19 mouse cellular contexts compared by ENCODE assay signal in the genomic region with DNA sequence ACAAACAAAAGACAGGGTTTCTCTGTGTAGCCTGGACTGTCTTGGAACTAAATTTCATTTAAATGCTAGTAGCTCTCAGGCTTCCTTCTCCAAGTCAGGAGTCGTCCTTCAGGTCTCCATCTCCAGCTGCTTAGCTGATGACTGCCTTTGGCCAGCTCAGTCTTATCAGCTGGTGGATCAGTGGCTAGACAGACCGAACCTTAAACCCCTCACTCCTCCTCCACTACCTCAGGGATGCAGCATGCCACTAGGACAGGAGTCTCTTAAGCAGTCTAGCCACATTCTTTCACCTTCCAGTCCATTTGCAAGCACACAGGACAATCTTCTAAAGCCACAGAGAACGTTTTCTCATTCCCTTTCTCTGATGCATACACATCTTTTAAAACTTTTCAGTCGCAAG. TPM values are rescaled to one million over a fixed set of nuclear protein-coding genes. Genes with fewer than 3 reads are reported as not detected.
DNase-seq lines count a peak whose midpoint lies in the region; ATAC-seq and TF ChIP-seq lines count a peak whose summit lies in the region.
"Had no signal": no experiment of that assay in that cellular context is flagged by ENCODE, and none has a peak within 500 bp of the region (broad histone marks: within the 10 kb centered on the region; RNA-seq: fewer than 3 reads in every experiment).

No protein-coding gene starts in this region.

- no peak for TF ChIP-seq CTCF in lung, embryonic 14.5 days (IDR thresholded peaks at IDR 0.05; ENCODE audit: low read depth)
- no peak for TF ChIP-seq CTCF in liver, postnatal 0 days (IDR thresholded peaks at IDR 0.05; ENCODE audit: low read depth)

- TF ChIP-seq EP300 in liver, postnatal 0 days (IDR thresholded peaks at IDR 0.05; ENCODE audit: low read depth) = no peak

- DNase-seq in heart, adult 11 months = peak; percentile 83
- no peak for DNase-seq in lung, embryonic 14.5 days
- no peak for DNase-seq in lung, postnatal 4 days
- DNase-seq in ZHBTc4 (ENCODE audit: low read depth, low spot score) (peak; percentile 12), adipocyte (ENCODE audit: low spot score) (no peak)
- no peak for DNase-seq in liver, postnatal 0 days
- DNase-seq in left cerebral cortex, adult 18-20 months (ENCODE audit: low spot score in 2 of 2) = no peak
- DNase-seq: adrenal gland, adult 8-10 months; gastrocnemius, postnatal 14 days; right cerebral cortex, postnatal 25 days; spleen, adult 18-20 months; thymus, postnatal 4 days had no signal

- no peaks in the 10 kb centered on the region for H3K27me3 ChIP-seq in heart, embryonic 11.5 days (ENCODE audit: control insufficient read depth, insufficient read depth, low read length)
- H3K27me3 ChIP-seq in lung, embryonic 14.5 days (ENCODE audit: insufficient read depth, low read length) = no peaks in the 10 kb centered on the region
- H3K27me3 ChIP-seq in liver, postnatal 0 days (ENCODE audit: insufficient read depth, low read length) = no peaks in the 10 kb centered on the region
- H3K27me3 ChIP-seq: forebrain, embryonic 13.5 days; heart, embryonic 12.5 days; kidney, embryonic 15.5 days had no signal

- no peak overlapping the region for H3K4me2 ChIP-seq in heart, embryonic 11.5 days
- H3K4me2 ChIP-seq in lung, embryonic 14.5 days = no peak overlapping the region
- H3K4me2 ChIP-seq in liver, postnatal 0 days (ENCODE audit: low read depth, low read length) = no peak overlapping the region
- H3K4me2 ChIP-seq: forebrain, embryonic 13.5 days; heart, embryonic 12.5 days; kidney, embryonic 15.5 days had no signal

- 51% methylated on average over 4 of the region's 4 CpGs for WGBS in heart, embryonic 11.5 days (ENCODE audit: insufficient replicate concordance)
- 36% methylated on average over 4 of the region's 4 CpGs for WGBS in lung, embryonic 14.5 days
- WGBS in liver, postnatal 0 days (ENCODE audit: insufficient replicate concordance) = 48% methylated on average over 4 of the region's 4 CpGs

- no peaks in the 10 kb centered on the region for H3K36me3 ChIP-seq in heart, embryonic 11.5 days (ENCODE audit: control insufficient read depth, insufficient read depth, low read length)
- no peaks in the 10 kb centered on the region for H3K36me3 ChIP-seq in lung, embryonic 14.5 days (ENCODE audit: insufficient read depth)
- no peaks in the 10 kb centered on the region for H3K36me3 ChIP-seq in liver, postnatal 0 days (replicated peaks; ENCODE audit: insufficient read depth, low read length)
- H3K36me3 ChIP-seq: heart, embryonic 12.5 days; kidney, embryonic 15.5 days had no signal

- no peaks in the 10 kb centered on the region for H3K9me3 ChIP-seq in heart, embryonic 11.5 days (replicated peaks; ENCODE audit: control insufficient read depth, low read length)
- no peaks in the 10 kb centered on the region for H3K9me3 ChIP-seq in lung, embryonic 14.5 days (ENCODE audit: low read depth, low read length)
- no peaks in the 10 kb centered on the region for H3K9me3 ChIP-seq in liver, postnatal 0 days (ENCODE audit: low read length)
- H3K9me3 ChIP-seq: forebrain, embryonic 13.5 days; heart, embryonic 12.5 days; kidney, embryonic 15.5 days had no signal

- no peak overlapping the region for H3K4me3 ChIP-seq in heart, embryonic 11.5 days (ENCODE audit: low read depth, low read length)
- H3K4me3 ChIP-seq in lung, embryonic 14.5 days (ENCODE audit: low read depth, low read length) = no peak overlapping the region
- H3K4me3 ChIP-seq in liver, postnatal 0 days (ENCODE audit: low read depth, low read length) = no peak overlapping the region
- H3K4me3 ChIP-seq: forebrain, embryonic 13.5 days; heart, embryonic 12.5 days; kidney, embryonic 15.5 days had no signal

- H3K9ac ChIP-seq in heart, embryonic 11.5 days (ENCODE audit: low read depth, low read length) = no peak overlapping the region
- H3K9ac ChIP-seq in lung, embryonic 14.5 days = no peak overlapping the region
- H3K9ac ChIP-seq in liver, postnatal 0 days (replicated peaks) = no peak overlapping the region
- H3K9ac ChIP-seq: kidney, embryonic 15.5 days had no signal

- H3K27ac ChIP-seq in heart, embryonic 11.5 days (ENCODE audit: low read depth, low read length) = no peak overlapping the region
- peak overlapping the region; percentile 28; the same call in 1 of the 2 replicates for H3K27ac ChIP-seq in lung, embryonic 14.5 days (ENCODE audit: low read depth)
- H3K27ac ChIP-seq in liver, postnatal 0 days (ENCODE audit: low read depth) = peak overlapping the region; percentile 86
- H3K27ac ChIP-seq: forebrain, embryonic 13.5 days had no signal

- H3K4me1 ChIP-seq in heart, embryonic 11.5 days (ENCODE audit: control insufficient read depth, insufficient read depth, low read length) = peaks cover 6% of the 10 kb centered on the region
- peaks cover 11% of the 10 kb centered on the region for H3K4me1 ChIP-seq in lung, embryonic 14.5 days (ENCODE audit: insufficient read depth)
- H3K4me1 ChIP-seq in liver, postnatal 0 days (ENCODE audit: insufficient read depth) = peaks cover 22% of the 10 kb centered on the region

- no peak for ATAC-seq in heart, embryonic 11.5 days (replicated peaks; ENCODE audit: insufficient number of reproducible peaks, low FRiP score, low TSS enrichment)
- no peak for ATAC-seq in lung, embryonic 14.5 days (ENCODE audit: insufficient read depth)
- no peak for ATAC-seq in liver, postnatal 0 days
- ATAC-seq: activated CD4-positive, CD25-positive, alpha-beta regulatory T cell, adult 4 months; forebrain, embryonic 13.5 days; hindbrain, embryonic 16.5 days had no signal

RNA-seq across cellular contexts. Expression of a gene that starts 3.8 kb away (rescaled TPM):
- polyA plus RNA-seq in heart, embryonic 11.5 days (2014; fragmentation: Nextera tagmentation; extraction: Ambion mirVana) = 46.1 and 53.6 TPM in 2 replicates
- polyA plus RNA-seq in lung, embryonic 14.5 days (2014; fragmentation: Nextera tagmentation; extraction: Ambion mirVana) = 65.2 and 68.8 TPM in 2 replicates
- polyA plus RNA-seq in liver, postnatal 0 days (2015; fragmentation: Nextera tagmentation; extraction: Ambion mirVana) = 15.2 and 16.8 TPM in 2 replicates
- total RNA-seq in left cerebral cortex, adult 18-20 months (2021) = 10 to 100 TPM; 37.1 to 39.5 TPM

RNA-seq across cellular contexts. Expression of a gene that starts 42.7 kb away (rescaled TPM):
- 6.6 and 7.4 TPM in 2 replicates for polyA plus RNA-seq in heart, embryonic 11.5 days (2014; fragmentation: Nextera tagmentation; extraction: Ambion mirVana)
- 15.2 and 15.8 TPM in 2 replicates for polyA plus RNA-seq in lung, embryonic 14.5 days (2014; fragmentation: Nextera tagmentation; extraction: Ambion mirVana)
- polyA plus RNA-seq in liver, postnatal 0 days (2015; fragmentation: Nextera tagmentation; extraction: Ambion mirVana) = 5.3 and 8.4 TPM in 2 replicates
- total RNA-seq in left cerebral cortex, adult 18-20 months (2021) = 1 to 10 TPM; 2.7 to 3.3 TPM
- total RNA-seq: CH12.LX had no signal

RNA-seq across cellular contexts. Expression of a gene that starts 57.9 kb away (rescaled TPM):
- polyA plus RNA-seq in heart, embryonic 11.5 days (2014; fragmentation: Nextera tagmentation; extraction: Ambion mirVana) = 884 and 1,030 TPM in 2 replicates
- polyA plus RNA-seq in lung, embryonic 14.5 days (2014; fragmentation: Nextera tagmentation; extraction: Ambion mirVana) = 1,010 and 1,058 TPM in 2 replicates
- polyA plus RNA-seq in liver, postnatal 0 days (2015; fragmentation: Nextera tagmentation; extraction: Ambion mirVana) = 182 and 200 TPM in 2 replicates
- 100 to 1,000 TPM; 615 to 634 TPM for total RNA-seq in left cerebral cortex, adult 18-20 months (2021)

Comparison
In these comparisons a context has a peak if more than half of its experiments do, and no peak if none do; other contexts are left out.
1. DNase-seq: peak in heart, adult 11 months (single experiment) and ZHBTc4 (single experiment); none in lung, embryonic 14.5 days (single experiment), lung, postnatal 4 days (0 of 2), liver, postnatal 0 days (single experiment), left cerebral cortex, adult 18-20 months (0 of 2) and adipocyte (single experiment).